Mouse (Mus musculus) E14TG2a.4 (cell line): ENCODE measurements at regions not wholly inside any gene's neighbourhood (a gene's known extent, or its start where the extent isn't known, plus 50 kb on each side); places are given as distances from the start of the nearest gene placed in this dataset.

Experiments used
- H3K27me3 ChIP-seq: 2 replicates; pipeline ENCODE4 v1.6.1; 2014; ENCODE audit warnings: low read length, control low read depth; ENCODE audit not compliant: insufficient read depth
- H3K36me3 ChIP-seq: 2 replicates; pipeline ENCODE4 v1.6.1; 2014; ENCODE audit warnings: low read length, control low read depth; ENCODE audit not compliant: insufficient read depth
- H3K4me1 ChIP-seq: replicated peaks from 2 replicates; pipeline ENCODE4 v1.6.1; 2014; ENCODE audit warnings: low read depth, low read length, control low read depth
- H3K4me3 ChIP-seq: replicated peaks from 2 replicates; pipeline ENCODE4 v1.5.1; 2014; ENCODE audit warnings: mild to moderate bottlenecking, low read length
- H3K9me3 ChIP-seq: 2 replicates; pipeline ENCODE4 v1.6.1; 2014; ENCODE audit warnings: low read length, control low read depth
- CTCF ChIP-seq: conservative IDR thresholded peaks from 2 replicates; pipeline ENCODE4 v1.5.1; 2014; ENCODE audit warnings: low read length
- NANOG ChIP-seq: IDR thresholded peaks from 2 replicates; pipeline ENCODE4 v1.6.1; 2014; ENCODE audit warnings: borderline replicate concordance, low read length, mixed read lengths
- POU5F1 ChIP-seq: IDR thresholded peaks from 2 replicates; pipeline ENCODE4 v1.6.1; 2014; ENCODE audit warnings: low read length, borderline replicate concordance

- no peak for TF ChIP-seq POU5F1
- TF ChIP-seq NANOG = no peak
- TF ChIP-seq CTCF = no peak
Measured at GRCm38 (mm10) chr12:106658317-106658716, 648.3 kb downstream of the Vrk1 start.

DNA sequence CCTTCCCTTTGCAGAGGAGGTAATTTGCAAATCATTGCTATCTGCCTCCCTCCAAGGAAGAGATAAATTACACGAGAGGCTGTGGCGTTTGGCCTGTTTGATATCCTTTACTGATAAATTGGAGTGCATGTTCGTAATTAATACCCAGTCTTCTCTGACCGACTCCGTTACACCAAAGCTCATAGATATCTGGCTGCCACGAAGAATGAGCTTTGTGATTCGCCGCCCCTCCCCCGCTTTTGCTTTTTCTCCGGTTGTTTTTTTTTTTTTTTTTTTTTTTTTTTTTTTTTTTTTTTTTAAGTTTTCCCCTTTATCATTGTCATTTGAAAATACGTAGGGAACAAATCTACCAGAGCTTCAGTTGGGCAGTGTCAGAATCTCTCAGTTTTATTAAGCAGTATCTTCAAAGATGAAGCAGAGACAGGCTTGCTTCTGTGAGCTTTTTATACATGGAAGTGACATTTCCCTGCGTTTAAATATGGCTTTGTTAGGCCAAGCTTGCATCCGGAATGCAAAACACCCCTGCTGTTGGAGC is 663.3 kb downstream of the Vrk1 start:
- TF ChIP-seq POU5F1 = no peak
- TF ChIP-seq NANOG = no peak
- no peak for TF ChIP-seq CTCF
- peaks cover 9% of the 10 kb centered on the region; the same call in 1 of the 2 replicates for H3K4me1 ChIP-seq
- H3K9me3 ChIP-seq = peaks cover 16% of the 10 kb centered on the region
- H3K36me3 ChIP-seq = no peaks in the 10 kb centered on the region
- H3K4me3 ChIP-seq = no peak overlapping the region
- no peaks in the 10 kb centered on the region for H3K27me3 ChIP-seq

More at GRCm38 (mm10) chr12:106658317-106658716, 648.3 kb downstream of the Vrk1 start:
- no peaks in the 10 kb centered on the region for H3K27me3 ChIP-seq
- H3K9me3 ChIP-seq = no peaks in the 10 kb centered on the region
- no peaks in the 10 kb centered on the region for H3K36me3 ChIP-seq
- H3K4me3 ChIP-seq = no peak overlapping the region
- peaks cover 11% of the 10 kb centered on the region; the same call in 1 of the 2 replicates for H3K4me1 ChIP-seq

DNA sequence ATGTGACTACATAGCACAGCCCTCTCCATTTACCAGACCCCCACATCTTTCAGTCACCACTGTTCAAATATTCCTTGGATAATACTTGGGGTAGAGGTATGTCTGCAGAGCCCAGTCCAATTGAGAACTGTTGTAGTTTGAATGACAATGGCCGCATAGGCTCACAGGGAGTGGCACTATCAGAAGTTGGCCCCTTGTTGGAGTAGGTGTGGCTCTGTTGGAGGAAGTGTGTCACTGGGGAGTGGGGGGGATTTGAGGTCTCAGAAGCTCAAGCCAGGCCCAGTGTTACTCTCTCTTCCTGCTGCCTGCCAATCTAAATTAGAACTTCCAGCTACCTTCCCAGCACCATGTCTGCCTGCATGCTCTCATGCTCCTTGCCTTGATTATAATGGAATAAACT is 664.7 kb downstream of the Vrk1 start:
- H3K36me3 ChIP-seq = no peaks in the 10 kb centered on the region
- H3K4me3 ChIP-seq = no peak overlapping the region
- H3K4me1 ChIP-seq = peaks cover 9% of the 10 kb centered on the region; the same call in 1 of the 2 replicates
- TF ChIP-seq POU5F1 = no peak
- H3K9me3 ChIP-seq = peaks cover 16% of the 10 kb centered on the region
- H3K27me3 ChIP-seq = no peaks in the 10 kb centered on the region

- Histone ChIP-seq H3K9me3 (peaks cover 16% of the 10 kb centered on the region), H3K36me3 (no peaks in the 10 kb centered on the region), H3K27me3 (no peaks in the 10 kb centered on the region), H3K4me1 (peaks cover 9% of the 10 kb centered on the region; the same call in 1 of the 2 replicates), H3K4me3 (no peak overlapping the region)
- TF ChIP-seq NANOG (no peak), CTCF (no peak), POU5F1 (no peak)
Measured at GRCm38 (mm10) chr12:106676136-106676535, 666.1 kb downstream of the Vrk1 start.

DNA sequence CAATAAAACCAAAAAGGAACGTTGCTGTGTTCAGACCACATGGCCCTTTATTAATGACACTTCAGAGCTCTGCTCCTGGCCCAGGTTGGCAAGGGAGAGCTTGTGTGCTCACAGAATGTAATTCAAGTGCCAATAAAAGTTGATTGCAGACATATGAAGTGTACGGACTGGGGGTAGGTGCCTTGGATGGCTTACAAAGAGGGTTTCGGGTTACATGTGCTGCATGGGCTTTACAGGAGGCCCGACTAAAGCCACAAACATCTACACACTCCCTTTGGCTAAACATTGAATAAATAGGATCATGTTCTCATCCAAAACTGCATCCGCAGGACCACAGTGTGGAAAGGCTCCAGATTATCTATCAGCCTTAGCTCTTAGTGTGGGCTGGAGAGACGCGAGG is 666.5 kb downstream of the Vrk1 start:
- Histone ChIP-seq H3K4me1 (peaks cover 9% of the 10 kb centered on the region; the same call in 1 of the 2 replicates), H3K9me3 (peaks cover 16% of the 10 kb centered on the region), H3K27me3 (no peaks in the 10 kb centered on the region), H3K36me3 (no peaks in the 10 kb centered on the region), H3K4me3 (no peak overlapping the region)
- TF ChIP-seq CTCF = no peak
- TF ChIP-seq NANOG = no peak
- no peak for TF ChIP-seq POU5F1

DNA sequence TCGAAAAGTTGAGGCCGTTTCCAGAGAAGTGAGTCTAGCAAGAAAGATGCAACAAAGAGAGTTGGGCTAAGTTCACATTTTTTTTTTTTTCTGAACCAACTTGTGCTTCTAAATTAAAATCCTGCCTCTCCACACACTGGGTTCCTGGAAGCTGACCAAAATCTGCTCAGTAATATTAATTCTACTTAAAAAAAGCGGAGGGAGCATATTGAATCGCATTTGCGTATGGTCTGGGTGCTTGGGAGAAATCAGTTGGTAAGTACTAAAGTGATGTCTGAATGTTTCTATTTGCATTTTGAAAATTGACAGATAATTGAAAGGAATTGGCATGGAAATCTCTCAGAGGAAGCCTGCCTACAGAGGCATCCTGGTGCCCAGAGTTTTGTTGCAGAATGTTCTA is 676.0 kb downstream of the Vrk1 start:
- TF ChIP-seq CTCF (no peak), NANOG (no peak), POU5F1 (no peak)
- Histone ChIP-seq H3K4me1 (no peaks in the 10 kb centered on the region), H3K27me3 (no peaks in the 10 kb centered on the region), H3K9me3 (no peaks in the 10 kb centered on the region), H3K4me3 (no peak overlapping the region), H3K36me3 (no peaks in the 10 kb centered on the region)

DNA sequence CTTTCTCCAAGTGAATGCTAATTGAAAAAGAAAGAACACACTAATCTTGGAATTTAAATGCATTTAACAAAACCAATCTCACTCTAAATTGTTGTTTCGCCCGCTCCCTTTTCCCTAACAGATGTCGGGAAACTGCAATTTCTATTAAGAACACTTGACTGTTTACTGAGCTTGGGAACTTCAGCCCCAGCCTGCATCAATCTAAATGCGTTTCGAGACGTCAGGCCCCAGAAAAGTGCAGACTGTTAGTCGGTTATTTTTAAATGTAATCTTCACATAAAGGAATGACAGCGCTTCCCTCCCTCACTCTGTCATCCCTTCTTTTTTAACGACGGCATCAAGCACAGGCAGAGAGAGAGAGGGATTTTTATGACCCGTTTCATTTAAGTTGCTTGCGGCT is 677.7 kb downstream of the Vrk1 start:
- no peak for TF ChIP-seq CTCF
- TF ChIP-seq NANOG = no peak
- TF ChIP-seq POU5F1 = no peak
- H3K4me3 ChIP-seq = no peak overlapping the region
- no peaks in the 10 kb centered on the region; the same call in 1 of the 2 replicates for H3K27me3 ChIP-seq

GRCm38 (mm10) chr12:106688156-106688740 is 678.2 kb downstream of the Vrk1 start:
- Histone ChIP-seq H3K27me3 (no peaks in the 10 kb centered on the region; the same call in 1 of the 2 replicates), H3K4me1 (no peaks in the 10 kb centered on the region), H3K36me3 (no peaks in the 10 kb centered on the region), H3K9me3 (no peaks in the 10 kb centered on the region), H3K4me3 (no peak overlapping the region)
- TF ChIP-seq POU5F1 (no peak), NANOG (no peak), CTCF (no peak)

More for the DNA sequence above, 677.7 kb downstream of the Vrk1 start:
- no peaks in the 10 kb centered on the region for H3K36me3 ChIP-seq
- H3K9me3 ChIP-seq = no peaks in the 10 kb centered on the region
- no peaks in the 10 kb centered on the region for H3K4me1 ChIP-seq

GRCm38 (mm10) chr12:106702958-106703357 is 692.9 kb downstream of the Vrk1 start:
- H3K9me3 ChIP-seq = no peaks in the 10 kb centered on the region
- no peak overlapping the region for H3K4me3 ChIP-seq
- H3K4me1 ChIP-seq = no peaks in the 10 kb centered on the region
- no peaks in the 10 kb centered on the region for H3K36me3 ChIP-seq
- TF ChIP-seq NANOG (no peak), POU5F1 (no peak), CTCF (no peak)
- H3K27me3 ChIP-seq = no peaks in the 10 kb centered on the region
